ENCODE assay signal across 11 mouse cellular contexts in the genomic region with DNA sequence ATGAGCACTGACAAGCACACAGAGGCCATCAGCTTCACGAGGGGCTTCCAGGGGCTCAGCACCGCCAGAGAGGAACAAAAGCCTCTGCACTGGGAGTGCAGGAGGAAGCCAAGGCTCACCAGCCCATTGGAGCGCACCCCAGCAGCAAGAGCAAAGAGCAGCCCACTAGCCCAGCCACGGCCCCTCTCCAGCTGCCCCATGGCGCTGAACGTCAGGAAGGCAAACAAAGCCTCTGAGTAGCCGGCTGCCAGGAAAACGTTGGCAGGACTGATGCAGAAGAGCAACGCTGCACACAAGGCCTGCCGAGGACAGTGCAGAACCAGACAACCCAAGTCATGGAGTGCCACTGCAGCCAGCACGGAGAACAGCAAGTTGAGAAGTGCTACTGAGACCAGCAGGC. TPM values are rescaled to one million over a fixed set of nuclear protein-coding genes. Genes with fewer than 3 reads are reported as not detected.
DNase-seq lines count a peak whose midpoint lies in the region; ATAC-seq and TF ChIP-seq lines count a peak whose summit lies in the region.
"Had no signal": no experiment of that assay in that cellular context is flagged by ENCODE, and none has a peak within 500 bp of the region (broad histone marks: within the 10 kb centered on the region; RNA-seq: fewer than 3 reads in every experiment).

No protein-coding gene starts in this region.

- TF ChIP-seq CTCF in stomach, postnatal 0 days (IDR thresholded peaks at IDR 0.05; ENCODE audit: low read depth), result no peak

- H3K4me1 ChIP-seq in stomach, embryonic 14.5 days (ENCODE audit: control insufficient read depth, insufficient read depth, low read length), result peaks cover 18% of the 10 kb centered on the region
- peaks cover 6% of the 10 kb centered on the region for H3K4me1 ChIP-seq in stomach, postnatal 0 days (replicated peaks; ENCODE audit: control insufficient read depth, insufficient read depth)
- H3K4me1 ChIP-seq in limb, embryonic 13.5 days, result peaks cover 30% of the 10 kb centered on the region

- no peaks in the 10 kb centered on the region for H3K9me3 ChIP-seq in stomach, embryonic 14.5 days (ENCODE audit: control insufficient read depth, low read depth, low read length)
- no peaks in the 10 kb centered on the region for H3K9me3 ChIP-seq in stomach, postnatal 0 days (ENCODE audit: control insufficient read depth, low read length)
- no peaks in the 10 kb centered on the region for H3K9me3 ChIP-seq in limb, embryonic 13.5 days
- H3K9me3 ChIP-seq: embryonic facial prominence, embryonic 12.5 days had no signal

- TF ChIP-seq EP300 in stomach, postnatal 0 days (optimal IDR thresholded peaks at IDR 0.05), result no peak

- peak; percentile 33 to 62 for DNase-seq in cerebellum, postnatal 4 days (ENCODE audit: low spot score in 2 of 2)
- DNase-seq in cerebellum, postnatal 36 days, result no peak
- DNase-seq in stomach, postnatal 0 days (ENCODE audit: low spot score), result no peak
- DNase-seq in MN1 (ENCODE audit: low spot score), result no peak
- no peak for DNase-seq in layer of hippocampus, adult 11-12 months (ENCODE audit: low spot score)
- DNase-seq in embryo, embryonic 9.5 days (ENCODE audit: extremely low spot score), result no peak
- DNase-seq: layer of hippocampus, adult 9-11 months; liver, postnatal 0 days had no signal

- H3K27me3 ChIP-seq in stomach, embryonic 14.5 days (ENCODE audit: control insufficient read depth, insufficient read depth, low read length), result no peaks in the 10 kb centered on the region
- no peaks in the 10 kb centered on the region for H3K27me3 ChIP-seq in stomach, postnatal 0 days (ENCODE audit: control insufficient read depth, insufficient read depth, low read length)
- H3K27me3 ChIP-seq in limb, embryonic 13.5 days, result no peaks in the 10 kb centered on the region
- H3K27me3 ChIP-seq: embryonic facial prominence, embryonic 12.5 days had no signal

- ATAC-seq in stomach, embryonic 14.5 days (ENCODE audit: insufficient number of reproducible peaks, insufficient read depth, low FRiP score, low read depth), result no peak
- no peak for ATAC-seq in stomach, postnatal 0 days (ENCODE audit: low FRiP score, low TSS enrichment)
- ATAC-seq in limb, embryonic 13.5 days (ENCODE audit: low FRiP score, low read depth), result no peak
- ATAC-seq: liver, postnatal 0 days had no signal

- 49% methylated on average over 11 of the region's 11 CpGs for WGBS in stomach, embryonic 14.5 days
- WGBS in stomach, postnatal 0 days, result 46% methylated on average over 11 of the region's 11 CpGs
- 56% methylated on average over 11 of the region's 11 CpGs for WGBS in limb, embryonic 13.5 days

- no peak overlapping the region for H3K9ac ChIP-seq in stomach, embryonic 14.5 days (replicated peaks; ENCODE audit: low read depth, low read length)
- H3K9ac ChIP-seq in stomach, postnatal 0 days (ENCODE audit: low read length), result no peak overlapping the region; the same call in 1 of the 2 replicates
- H3K9ac ChIP-seq in limb, embryonic 13.5 days, result peak overlapping the region; percentile 13; the same call in 1 of the 2 replicates
- H3K9ac ChIP-seq: embryonic facial prominence, embryonic 12.5 days; liver, postnatal 0 days had no signal

- no peak overlapping the region for H3K4me2 ChIP-seq in stomach, embryonic 14.5 days (replicated peaks; ENCODE audit: low read depth, low read length)
- no peak overlapping the region for H3K4me2 ChIP-seq in stomach, postnatal 0 days (replicated peaks; ENCODE audit: low read depth)
- H3K4me2 ChIP-seq in limb, embryonic 13.5 days (replicated peaks), result no peak overlapping the region
- H3K4me2 ChIP-seq: embryonic facial prominence, embryonic 12.5 days had no signal

- 0 out of 2 replicates have a peak overlapping the region, but pooled peaks have one; percentile 10 for H3K27ac ChIP-seq in stomach, embryonic 14.5 days (ENCODE audit: low read length)
- no peak overlapping the region for H3K27ac ChIP-seq in stomach, postnatal 0 days (replicated peaks)
- peak overlapping the region; percentile 28; the same call in 1 of the 2 replicates for H3K27ac ChIP-seq in limb, embryonic 13.5 days
- H3K27ac ChIP-seq: embryonic facial prominence, embryonic 12.5 days had no signal

- H3K4me3 ChIP-seq in stomach, embryonic 14.5 days (ENCODE audit: low read depth, low read length), result no peak overlapping the region
- H3K4me3 ChIP-seq in stomach, postnatal 0 days (ENCODE audit: low read depth, low read length), result no peak overlapping the region
- no peak overlapping the region for H3K4me3 ChIP-seq in limb, embryonic 13.5 days
- H3K4me3 ChIP-seq: embryonic facial prominence, embryonic 12.5 days had no signal

- H3K36me3 ChIP-seq in stomach, embryonic 14.5 days (ENCODE audit: control insufficient read depth, insufficient read depth, low read length), result peaks cover 8% of the 10 kb centered on the region
- peaks cover 11% of the 10 kb centered on the region; the same call in 1 of the 2 replicates for H3K36me3 ChIP-seq in stomach, postnatal 0 days (ENCODE audit: control insufficient read depth, insufficient read depth, low read length)
- peaks cover 37% of the 10 kb centered on the region for H3K36me3 ChIP-seq in limb, embryonic 13.5 days

RNA-seq across cellular contexts. Expression of a gene that starts 7.3 kb away (rescaled TPM):
- 15.6 and 18.9 TPM in 2 replicates for polyA plus RNA-seq in stomach, embryonic 14.5 days (2014; fragmentation: Nextera tagmentation; extraction: Ambion mirVana)
- polyA plus RNA-seq in stomach, postnatal 0 days (2015; fragmentation: Nextera tagmentation; extraction: Ambion mirVana), result 11.5 and 13.0 TPM in 2 replicates
- 14.7 and 17.1 TPM in 2 replicates for polyA plus RNA-seq in limb, embryonic 13.5 days (2015; fragmentation: Nextera tagmentation; extraction: Ambion mirVana)

RNA-seq across cellular contexts. Expression of a gene that starts 15.2 kb away (rescaled TPM):
- 2.7 and 3.2 TPM in 2 replicates for polyA plus RNA-seq in stomach, embryonic 14.5 days (2014; fragmentation: Nextera tagmentation; extraction: Ambion mirVana)
- 1.6 and 3.6 TPM in 2 replicates for polyA plus RNA-seq in stomach, postnatal 0 days (2015; fragmentation: Nextera tagmentation; extraction: Ambion mirVana)
- 3.1 and 5.9 TPM in 2 replicates for polyA plus RNA-seq in limb, embryonic 13.5 days (2015; fragmentation: Nextera tagmentation; extraction: Ambion mirVana)

Comparison
In these comparisons a context has a peak if more than half of its experiments do, and no peak if none do; other contexts are left out.
1. DNase-seq: peak in cerebellum, postnatal 4 days (2 of 2); none in cerebellum, postnatal 36 days (0 of 2), stomach, postnatal 0 days (single experiment), MN1 (single experiment), layer of hippocampus, adult 11-12 months (single experiment) and embryo, embryonic 9.5 days (single experiment).